Mouse (Mus musculus) CH12.LX (cell line): ENCODE data around the gene Atg9b.

Source experiments
- CTCF ChIP-seq, 2 experiments: IDR thresholded peaks in 1 of 2; conservative IDR thresholded peaks in 1 of 2; 2 replicates each; pipeline ENCODE4 v1.5.1; 2011 to 2012; ENCODE audit warnings: low read depth in 2 of 2, low read length in 2 of 2, improper control_type of control experiment in 1 of 2, inconsistent platforms in 1 of 2, mild to moderate bottlenecking in 1 of 2, moderate library complexity in 1 of 2
- E2F4 ChIP-seq: IDR thresholded peaks from 2 replicates; pipeline ENCODE4 v1.6.1; 2011; ENCODE audit warnings: low read depth, low read length, improper control_type of control experiment; ENCODE audit not compliant: insufficient replicate concordance
- JUND ChIP-seq: conservative IDR thresholded peaks from 2 replicates; pipeline ENCODE4 v1.6.1; 2011; ENCODE audit warnings: low read depth, low read length, improper control_type of control experiment
- MAFK ChIP-seq: IDR thresholded peaks from 2 replicates; pipeline ENCODE4 v1.6.1; 2011; ENCODE audit warnings: low read length, improper control_type of control experiment; ENCODE audit not compliant: insufficient replicate concordance
- MEF2A ChIP-seq: IDR thresholded peaks from 2 replicates; pipeline ENCODE4 v1.6.1; 2014; ENCODE audit warnings: low read depth, mild to moderate bottlenecking, inconsistent platforms, low read length, improper control_type of control experiment, borderline replicate concordance
- POLR2A ChIP-seq: IDR thresholded peaks from 2 replicates; pipeline ENCODE4 v1.6.1; 2011; ENCODE audit warnings: low read depth, mild to moderate bottlenecking, improper control_type of control experiment, low read length
- POLR2AphosphoS2 ChIP-seq: IDR thresholded peaks from 2 replicates; pipeline ENCODE4 v1.6.1; 2011; ENCODE audit warnings: low read depth, low read length, improper control_type of control experiment
- SIN3A ChIP-seq: IDR thresholded peaks from 2 replicates; pipeline ENCODE4 v1.6.1; 2012; ENCODE audit warnings: low read length, improper control_type of control experiment, inconsistent platforms
- SMC3 ChIP-seq: IDR thresholded peaks from 2 replicates; pipeline ENCODE4 v1.6.1; 2011; ENCODE audit warnings: low read depth, low read length, improper control_type of control experiment

DNA sequence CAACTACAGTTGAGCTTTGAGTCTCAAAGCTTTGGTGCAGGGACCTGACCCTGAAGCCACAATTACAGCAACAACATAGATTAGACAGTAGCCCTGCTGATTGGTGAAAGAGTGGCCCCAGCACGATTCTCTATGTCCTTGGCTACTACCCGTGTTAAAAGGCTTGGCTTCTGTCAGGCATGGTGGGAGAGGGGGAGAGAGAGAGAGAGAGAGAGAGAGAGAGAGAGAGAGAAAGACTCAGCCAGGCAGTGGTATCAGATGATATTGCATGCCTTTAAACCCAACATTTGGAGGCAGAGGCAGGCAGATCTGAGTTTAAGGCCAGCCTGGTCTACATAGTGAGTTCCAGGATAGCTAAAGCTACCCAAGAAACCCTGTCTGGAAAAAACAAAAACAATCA lies 10.0 kb downstream of the Atg9b start:
- TF ChIP-seq CTCF (conservative IDR thresholded peaks at IDR 0.05 in 1 of 2, IDR thresholded peaks at IDR 0.05 in 1 of 2; ENCODE audit: low read depth in 2 of 2, low read length in 2 of 2), result no peak
- TF ChIP-seq POLR2A, result no peak
- TF ChIP-seq MEF2A, result no peak
- no peak for TF ChIP-seq JUND
- no peak for TF ChIP-seq POLR2AphosphoS2
- no peak for TF ChIP-seq SMC3
- TF ChIP-seq SIN3A, result no peak
- TF ChIP-seq MAFK, result no peak
- TF ChIP-seq E2F4, result no peak
